Mouse (Mus musculus) megakaryocyte, adult 5-6 weeks (primary cell): Measurements from ENCODE around the gene Rnf7. TPM values are rescaled to one million over a fixed set of nuclear protein-coding genes. Genes with fewer than 3 reads are reported as not detected.
"Not testable (repeated sequence)": the region's sequence is repeated elsewhere in the genome, so short reads cannot be mapped to it uniquely, and the experiment has no call there.

ENCODE experiments used
- ATAC-seq: 2 replicates; pipeline ENCODE4 v1.8.0; 2016; ENCODE audit warnings: mild to moderate bottlenecking, inconsistent platforms; ENCODE audit not compliant: poor library complexity, severe bottlenecking
- total RNA-seq, 2 experiments: library from RNA; stranded (forward) in 1 of 2; stranded (reverse) in 1 of 2; fragments of 153-499, 151-499 nt in 1 of 2; fragments of 221-1000, 200-1000 nt in 1 of 2; gene quantifications; 2 replicates each; pipeline versions ENCODE4 v1.2.3 to v1.2.4; 2015 to 2017

Rnf7 gene
- total RNA-seq (2015) (88.1 and 98.8 TPM in 2 replicates), total RNA-seq (2017) (34.4 and 35.8 TPM in 2 replicates)

- ATAC-seq, result peak; percentile 100
Measured at GRCm38 (mm10) chr9:96478071-96478888, at the start of gene Rnf7. TSS of gene Rnf7 (minus strand) at chr9:96478675.

GRCm38 (mm10) chr9:96526011-96526410 is 47.5 kb upstream of the Rnf7 start:
- ATAC-seq, result peak; percentile 16; the same call in 1 of the 2 replicates

- peak; percentile 86 for ATAC-seq
Measured at GRCm38 (mm10) chr9:96524972-96525506, 46.6 kb upstream of the Rnf7 start, which contains the start of gene Gm28729. TSS of gene Gm28729 (minus strand) at chr9:96525264.

DNA sequence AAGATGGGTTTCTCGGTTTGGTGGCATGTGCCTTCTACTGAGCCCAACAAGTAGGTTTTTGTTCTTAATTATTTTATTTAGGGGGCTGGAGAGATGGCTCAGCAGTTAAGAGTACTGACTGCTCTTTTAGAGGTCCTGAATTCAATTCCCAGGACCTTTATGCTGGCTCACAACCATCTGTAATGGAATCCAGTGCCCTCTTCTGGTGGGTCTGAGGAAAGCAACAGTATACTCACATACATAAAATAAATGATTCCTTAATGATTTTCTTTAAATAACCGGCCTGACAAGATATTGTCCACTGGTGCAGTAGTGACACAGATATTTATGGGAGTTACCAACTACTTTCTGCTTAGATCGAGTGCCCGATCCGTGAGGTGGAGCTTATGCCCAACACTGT is 44.7 kb upstream of the Rnf7 start:
- ATAC-seq, result no peak

DNA sequence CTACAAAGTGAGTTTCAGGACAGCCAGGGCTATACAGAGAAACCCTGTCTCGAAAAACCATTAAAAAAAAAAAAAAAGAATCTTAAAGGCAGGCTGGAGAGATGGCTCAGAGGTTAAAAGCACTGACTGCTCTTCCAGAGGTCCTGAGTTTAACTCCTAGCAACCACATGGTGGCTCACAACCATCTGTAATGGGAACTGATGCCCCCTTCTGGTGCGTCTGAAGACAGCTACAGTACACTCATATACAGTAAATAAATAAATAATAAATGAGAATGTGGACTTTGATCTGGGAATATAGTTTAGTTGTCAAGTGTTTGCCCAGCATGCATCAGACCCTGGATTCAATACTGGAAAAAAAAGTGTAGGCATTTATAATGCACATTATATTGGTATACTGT is 43.1 kb upstream of the Rnf7 start:
- not testable (repeated sequence) for ATAC-seq

DNA sequence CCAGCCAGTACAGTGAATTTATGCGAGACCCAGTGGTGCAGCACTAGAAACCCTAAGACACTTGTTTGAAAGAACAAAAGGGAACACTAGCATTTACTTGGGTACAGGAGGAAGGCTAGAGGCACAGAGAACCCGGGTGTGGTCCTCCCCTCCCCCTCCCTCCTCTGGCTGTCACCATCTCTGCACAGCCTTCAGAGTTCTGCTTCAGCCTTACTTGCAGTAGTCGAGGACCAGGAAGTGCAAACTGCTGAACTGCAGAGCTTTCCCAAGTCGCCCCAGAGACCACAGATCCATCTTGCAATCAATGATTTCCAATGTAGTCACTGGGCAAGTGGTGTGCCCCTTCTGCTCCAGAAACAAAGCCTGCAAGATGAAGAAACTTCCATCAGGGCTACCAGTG is 39.0 kb upstream of the Rnf7 start:
- ATAC-seq, result peak; percentile 95

- no peak for ATAC-seq
Measured at GRCm38 (mm10) chr9:96516806-96517205, 38.3 kb upstream of the Rnf7 start.

GRCm38 (mm10) chr9:96515737-96516136 is 37.3 kb upstream of the Rnf7 start:
- peak; percentile 59 for ATAC-seq

GRCm38 (mm10) chr9:96514278-96514677 is 35.8 kb upstream of the Rnf7 start:
- no peak for ATAC-seq

DNA sequence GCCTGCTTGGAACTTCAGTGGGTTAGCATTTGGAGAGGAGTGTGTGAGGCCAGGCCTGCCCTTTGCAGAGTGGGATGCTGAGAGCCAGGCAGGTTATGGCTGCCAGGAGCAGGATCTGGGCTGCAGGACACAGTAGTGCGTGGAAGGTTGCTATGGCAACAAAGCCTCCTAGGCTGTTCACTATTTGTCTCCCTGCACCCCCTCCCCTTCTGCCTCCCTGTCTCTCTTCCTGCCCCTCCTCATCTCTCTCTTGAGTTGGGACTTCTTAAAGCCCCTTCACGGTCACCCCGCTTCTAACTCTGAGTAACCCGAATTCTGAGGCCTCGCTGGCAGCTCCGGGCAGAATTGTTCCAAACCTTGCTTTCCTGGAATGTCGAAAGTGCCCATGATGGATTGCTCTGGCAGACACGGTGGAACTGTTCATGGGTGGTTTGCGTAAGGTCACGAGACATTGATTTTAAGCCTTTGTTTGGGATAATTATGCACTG is 27.6 kb upstream of the Rnf7 start:
- ATAC-seq, result no peak

GRCm38 (mm10) chr9:96505156-96505555 is 26.7 kb upstream of the Rnf7 start:
- no peak for ATAC-seq

GRCm38 (mm10) chr9:96504116-96504895 is 25.8 kb upstream of the Rnf7 start:
- no peak for ATAC-seq

DNA sequence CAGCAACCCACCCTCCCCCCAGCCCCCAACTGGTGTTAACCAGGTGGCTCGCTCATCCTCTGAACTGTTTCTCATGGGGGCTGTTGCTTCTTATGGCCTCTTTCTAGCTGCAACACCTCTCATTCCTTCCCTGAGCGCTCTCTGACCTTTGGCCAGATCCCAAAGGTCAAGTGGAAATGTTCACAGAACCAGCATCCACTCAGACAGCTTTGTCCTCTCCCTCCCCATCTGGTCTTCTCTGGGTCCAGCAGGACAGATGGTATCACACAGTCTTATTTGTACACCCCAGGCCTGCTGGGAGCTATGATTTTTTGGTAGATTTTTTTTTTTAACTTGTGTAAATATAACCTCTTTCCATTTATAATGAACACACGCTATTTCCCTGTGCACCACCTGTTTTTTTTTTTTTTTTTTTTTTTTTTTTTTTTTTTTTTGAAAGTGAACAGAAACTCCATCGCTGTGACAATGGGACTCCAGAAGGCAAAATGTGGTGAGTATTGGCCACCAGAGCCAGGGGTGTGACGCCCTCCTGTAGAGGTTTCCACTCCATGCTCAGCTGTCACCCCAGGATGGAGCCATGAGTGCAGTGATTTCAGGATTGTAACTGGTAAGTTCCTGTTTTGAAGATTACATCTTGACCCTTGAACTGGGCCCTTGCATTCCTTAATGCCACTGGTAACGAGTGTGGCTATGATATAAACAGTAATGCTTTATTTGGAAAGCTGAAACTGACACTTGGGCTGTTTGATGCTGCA is 24.6 kb upstream of the Rnf7 start:
- no peak for ATAC-seq

DNA sequence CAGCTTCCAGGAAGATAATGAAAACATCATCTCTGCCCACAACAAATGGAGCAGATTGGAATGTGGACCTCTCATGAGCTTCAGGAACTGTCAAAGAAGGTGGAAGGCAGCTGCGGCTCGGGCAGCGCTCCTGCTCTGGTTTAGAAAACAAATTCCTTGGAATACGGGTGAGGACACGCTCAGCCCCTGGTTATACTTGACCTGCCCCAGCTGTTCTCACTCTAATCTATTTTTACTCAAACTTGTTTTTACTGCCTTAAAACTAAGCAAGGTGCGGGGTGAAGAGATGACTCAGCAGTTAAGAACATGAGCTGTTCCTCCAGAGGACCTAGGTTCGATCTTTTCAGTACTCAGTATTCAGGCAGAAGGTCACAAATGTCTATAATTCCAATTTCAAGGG is 22.7 kb upstream of the Rnf7 start:
- no peak for ATAC-seq

- no peak for ATAC-seq
Measured at GRCm38 (mm10) chr9:96493212-96493611, 14.7 kb upstream of the Rnf7 start.

DNA sequence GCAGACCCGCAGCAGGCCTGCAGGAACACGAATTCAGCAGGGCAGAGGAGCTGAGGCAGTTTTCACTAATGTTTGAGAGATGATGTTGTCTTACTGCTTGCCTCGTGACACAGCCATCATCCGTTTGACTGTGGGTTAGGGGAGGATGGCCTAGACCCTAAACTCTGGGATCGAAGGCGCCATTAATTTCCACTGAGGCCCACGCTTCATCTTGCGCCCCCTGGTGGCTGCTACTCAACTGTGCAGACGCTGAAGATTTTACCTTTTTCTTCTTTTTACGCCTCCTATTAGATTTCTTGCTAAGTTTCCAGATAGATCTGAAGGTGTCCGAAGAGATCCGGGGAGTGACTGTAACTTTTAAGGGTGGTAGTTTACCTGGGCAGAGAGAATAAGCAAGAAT is 13.3 kb upstream of the Rnf7 start:
- ATAC-seq, result peak; percentile 86

DNA sequence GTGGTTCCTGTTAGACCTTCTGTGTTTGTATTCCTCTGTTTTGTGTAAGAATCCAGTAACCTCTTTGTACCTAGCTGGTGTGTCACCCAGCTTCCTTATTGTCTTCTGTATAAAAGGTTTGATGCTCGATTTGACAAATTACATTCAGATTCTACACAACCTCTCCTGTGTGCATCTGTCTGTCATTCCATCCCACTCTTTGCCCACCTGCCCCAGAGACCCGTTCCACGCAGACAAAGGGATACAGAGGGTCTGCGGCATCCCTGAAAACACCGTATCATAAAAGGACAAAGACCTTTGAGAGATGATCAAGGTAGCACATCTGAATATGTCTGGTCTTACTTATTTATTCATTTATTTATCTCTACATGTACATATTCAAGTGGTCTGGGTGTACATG is 9.4 kb upstream of the Rnf7 start:
- not testable (repeated sequence) for ATAC-seq

GRCm38 (mm10) chr9:96483648-96484047 is 5.2 kb upstream of the Rnf7 start:
- peak; percentile 62 for ATAC-seq

- ATAC-seq, result no peak
Measured at GRCm38 (mm10) chr9:96483028-96483427, 4.6 kb upstream of the Rnf7 start.

DNA sequence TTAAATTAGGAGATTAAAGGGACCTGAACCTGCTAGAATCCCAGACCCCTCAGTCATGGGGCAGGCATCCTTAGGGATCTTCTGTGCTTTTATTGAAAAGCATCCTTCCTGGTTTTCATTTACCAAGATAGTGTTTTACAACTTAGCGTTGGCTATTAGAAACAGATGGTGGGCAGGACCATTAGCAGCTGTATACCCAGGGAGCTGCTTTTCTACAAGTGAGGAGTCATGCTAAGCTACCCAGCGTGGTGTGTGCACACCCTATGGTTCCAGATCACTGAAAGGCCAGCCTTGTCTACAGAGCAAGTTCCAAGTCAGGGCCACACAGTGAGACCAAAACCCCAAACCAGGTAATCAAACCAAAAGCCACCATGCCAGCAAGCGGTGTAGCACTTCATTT is 6.1 kb downstream of the Rnf7 start:
- no peak for ATAC-seq

DNA sequence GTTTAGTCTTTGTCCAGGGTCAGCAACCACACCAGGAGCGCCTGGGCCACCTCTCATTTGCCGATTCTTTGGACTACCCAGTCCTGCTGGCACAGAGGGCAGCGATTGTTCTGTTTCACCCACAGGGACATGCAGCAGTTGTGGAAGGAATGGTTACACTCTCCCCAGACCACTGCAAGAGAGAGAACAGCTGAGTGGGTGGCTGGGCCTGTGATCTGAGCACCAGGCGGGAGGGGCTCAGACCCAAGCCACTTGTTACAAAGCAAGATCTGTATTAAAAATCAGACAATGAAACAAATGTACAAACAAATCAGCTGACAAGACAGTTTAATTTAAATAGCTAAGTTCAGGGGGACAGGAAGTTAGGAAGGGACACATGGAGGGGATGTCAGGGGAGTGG is 6.8 kb downstream of the Rnf7 start:
- not testable (repeated sequence) for ATAC-seq
